Comparison of ENCODE assay signal across 20 mouse cellular contexts in the genomic region with DNA sequence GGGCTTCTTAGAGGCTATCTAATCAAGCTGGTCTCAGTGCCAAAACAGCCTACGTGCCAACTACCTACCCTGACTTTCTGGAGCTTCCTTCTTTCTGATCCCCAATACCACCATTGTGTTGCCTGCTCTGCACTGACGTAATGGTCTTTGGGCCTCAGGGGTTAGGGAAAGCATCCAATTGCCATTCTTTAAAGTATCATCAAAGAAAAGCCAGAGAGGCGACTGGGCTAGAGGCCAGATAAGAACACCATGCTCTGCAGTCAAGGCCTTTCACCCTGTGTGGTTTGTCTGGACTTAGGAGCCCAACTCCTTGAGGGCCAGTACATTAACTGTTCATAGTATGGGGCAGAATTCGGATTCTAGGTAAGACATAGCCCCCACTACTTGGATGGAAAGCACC. TPM values are rescaled to one million over a fixed set of nuclear protein-coding genes. Genes with fewer than 3 reads are reported as not detected.
DNase-seq lines count a peak whose midpoint lies in the region.
"Had no signal": no experiment of that assay in that cellular context is flagged by ENCODE, and none has a peak within 500 bp of the region (broad histone marks: within the 10 kb centered on the region; RNA-seq: fewer than 3 reads in every experiment).

No protein-coding gene starts in this region.

- peak; percentile 45 for DNase-seq in adrenal gland, adult 2 months
- no peak for DNase-seq in adrenal gland, postnatal 4 days (ENCODE audit: low spot score in 2 of 2)
- peak; percentile 51 for DNase-seq in ovary, adult 18-20 months (ENCODE audit: low spot score)
- no peak for DNase-seq in ovary, postnatal 14 days (ENCODE audit: low spot score)
- DNase-seq in adrenal gland, postnatal 14 days = peak; percentile 49
- DNase-seq in testis, postnatal 14 days (ENCODE audit: low spot score) = peak; percentile 59
- DNase-seq in right cerebral cortex, postnatal 36 days (ENCODE audit: low spot score in 2 of 2) = no peak
- DNase-seq: cerebellum, adult 9-10 months; embryo, embryonic 11 days; gastrocnemius, postnatal 10 days; heart, adult 11 months; kidney, adult 11 months; kidney, postnatal 14 days; layer of hippocampus, adult 9-11 months; lung, adult 2 months; lung, postnatal 10 days; right cerebral cortex, adult 18-20 months; right cerebral cortex, postnatal 4 days; thymus, adult 2 months; thymus, postnatal 36 days had no signal

RNA-seq across cellular contexts. Expression of gene Tmem229b, which starts 30.3 kb away (rescaled TPM):
- total RNA-seq in adrenal gland, adult 2 months (2021) = 10 to 100 TPM in 1 of 2 experiments, 1 to 10 TPM in 1; 5.8 to 11.3 TPM
- 9.2 and 9.3 TPM in 2 replicates for polyA plus RNA-seq in adrenal gland, adult 2 months (2012; rRNA removed)
- total RNA-seq in adrenal gland, postnatal 4 days (2021) = 10 to 100 TPM; 18.3 to 19.8 TPM
- 12.6 and 15.5 TPM in 2 replicates for total RNA-seq in adrenal gland, postnatal 14 days (2021)

RNA-seq across cellular contexts. Expression of gene Plekhh1, which starts 51.9 kb away (rescaled TPM):
- total RNA-seq in adrenal gland, adult 2 months (2021) = 1 to 10 TPM; 1.8 to 2.2 TPM
- 1.4 and 2.1 TPM in 2 replicates for polyA plus RNA-seq in adrenal gland, adult 2 months (2012; rRNA removed)
- total RNA-seq in adrenal gland, postnatal 4 days (2021) = 1 to 10 TPM; 2.7 to 6.7 TPM
- total RNA-seq in adrenal gland, postnatal 14 days (2021) = 1.8 and 2.6 TPM in 2 replicates

Comparison
In these comparisons a context has a peak if more than half of its experiments do, and no peak if none do; other contexts are left out.
1. DNase-seq: peak in adrenal gland, adult 2 months (single experiment), ovary, adult 18-20 months (single experiment), adrenal gland, postnatal 14 days (single experiment) and testis, postnatal 14 days (single experiment); none in adrenal gland, postnatal 4 days (0 of 2), ovary, postnatal 14 days (single experiment) and right cerebral cortex, postnatal 36 days (0 of 2).